In genomic region chr2:148690781-148691180, GRCm38 (mm10) we compare ENCODE assay signal across 36 mouse cellular contexts. TPM values are rescaled to one million over a fixed set of nuclear protein-coding genes. Genes with fewer than 3 reads are reported as not detected.
"Had no signal": no experiment of that assay in that cellular context is flagged by ENCODE, and none has a peak within 500 bp of the region (broad histone marks: within the 10 kb centered on the region; RNA-seq: fewer than 3 reads in every experiment).

No protein-coding gene starts in this region.

- H3K4me2 ChIP-seq: heart, embryonic 12.5 days; hindbrain, embryonic 13.5 days; hindbrain, embryonic 15.5 days; kidney, embryonic 15.5 days; limb, embryonic 13.5 days; limb, embryonic 15.5 days; liver, embryonic 12.5 days had no signal

- DNase-seq: forebrain, postnatal 0 days; gastrocnemius, postnatal 14 days; gastrocnemius, postnatal 36 days; heart, adult 18-20 months; heart, postnatal 14 days; heart, postnatal 36 days; kidney, adult 11 months; kidney, adult 8-10 months; kidney, postnatal 14 days; kidney, postnatal 36 days; layer of hippocampus, adult 9-11 months; layer of hippocampus, postnatal 36 days; left cerebral cortex, postnatal 4 days had no signal

- H3K27me3 ChIP-seq: heart, embryonic 12.5 days; hindbrain, embryonic 13.5 days; hindbrain, embryonic 15.5 days; kidney, embryonic 15.5 days; limb, embryonic 13.5 days; limb, embryonic 15.5 days; liver, embryonic 12.5 days had no signal

- H3K4me3 ChIP-seq: heart, embryonic 10.5 days; heart, embryonic 12.5 days; hindbrain, embryonic 13.5 days; hindbrain, embryonic 15.5 days; kidney, embryonic 15.5 days; limb, embryonic 13.5 days; limb, embryonic 15.5 days; liver, embryonic 12.5 days had no signal

RNA-seq across cellular contexts. Expression of gene Cstl1, which starts 59.4 kb away (rescaled TPM):
- total RNA-seq: forebrain, postnatal 0 days; gastrocnemius, adult 18-20 months; gastrocnemius, adult 8-10 months; gastrocnemius, postnatal 14 days; gastrocnemius, postnatal 36 days; heart, adult 18-20 months; heart, adult 8-10 months; heart, postnatal 14 days; heart, postnatal 36 days; hematopoietic stem cell, adult 5-6 weeks; hindbrain, postnatal 0 days; layer of hippocampus, postnatal 14 days; left cerebral cortex, postnatal 10 days had no signal
- polyA plus RNA-seq: forebrain, postnatal 0 days; heart, embryonic 10.5 days; heart, embryonic 12.5 days; heart, embryonic 14.5 days; heart, embryonic 16.5 days; hindbrain, embryonic 11.5 days; hindbrain, embryonic 13.5 days; hindbrain, embryonic 15.5 days; hindbrain, postnatal 0 days; intestine, embryonic 14.5 days; intestine, embryonic 16.5 days; kidney, embryonic 15.5 days; large intestine, adult 2 months; limb, embryonic 13.5 days; limb, embryonic 15.5 days; liver, embryonic 12.5 days; liver, embryonic 14.5 days; liver, embryonic 16.5 days had no signal
